Comparison of ENCODE assay signal across 7 mouse cellular contexts in the genomic region with DNA sequence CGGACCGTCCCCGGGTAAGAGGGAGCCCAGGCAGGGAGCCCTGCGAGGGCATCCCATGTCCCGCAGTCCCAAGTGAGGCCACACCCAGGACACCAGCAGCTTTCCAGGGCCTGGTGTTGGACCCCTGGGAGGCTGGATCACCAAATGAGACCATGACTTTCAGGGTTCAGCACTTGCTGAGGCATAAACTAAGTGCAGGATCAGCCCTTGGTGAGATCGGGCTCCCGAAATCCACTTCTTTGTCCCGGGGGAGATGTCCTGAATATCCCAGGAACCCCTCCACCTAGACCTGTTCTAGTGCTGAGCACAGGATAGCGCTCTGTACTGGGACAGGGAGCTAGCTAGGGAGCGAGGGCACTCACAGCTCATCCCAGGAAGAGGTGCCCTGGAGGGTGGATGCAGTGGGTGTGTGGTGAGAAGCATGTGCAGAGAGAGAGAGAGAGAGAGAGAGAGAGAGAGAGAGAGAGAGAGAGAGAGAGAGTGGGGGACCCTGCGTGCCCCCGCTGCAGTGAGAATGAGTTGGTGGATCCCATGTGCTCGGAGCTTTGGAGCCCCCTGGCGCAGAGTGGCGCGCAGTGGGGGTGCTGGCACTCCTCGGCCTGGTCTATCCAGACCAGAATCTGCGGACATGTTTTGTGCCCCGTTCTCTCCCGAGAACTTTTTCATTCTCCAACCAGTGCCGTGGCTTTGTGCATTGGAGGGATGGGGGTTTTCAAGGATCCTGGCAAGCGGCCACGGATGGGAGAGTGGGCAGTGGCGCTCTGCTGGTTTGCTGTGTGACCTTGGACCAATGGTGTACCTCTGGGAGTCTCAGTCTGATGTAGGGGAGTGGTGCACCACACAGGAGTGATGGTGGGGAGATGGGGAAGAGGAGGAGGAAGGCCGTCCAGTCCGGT.
DNase-seq lines count a peak whose midpoint lies in the region; ATAC-seq and TF ChIP-seq lines count a peak whose summit lies in the region.

No protein-coding gene starts in this region.

- no peaks in the 10 kb centered on the region for H3K36me3 ChIP-seq in lung, postnatal 0 days (ENCODE audit: insufficient read depth, low read length)
- no peaks in the 10 kb centered on the region for H3K36me3 ChIP-seq in embryonic facial prominence, embryonic 12.5 days
- no peaks in the 10 kb centered on the region for H3K36me3 ChIP-seq in intestine, embryonic 16.5 days (ENCODE audit: control insufficient read depth, insufficient read depth, low read length)

- peak overlapping the region; percentile 33 for H3K4me3 ChIP-seq in lung, postnatal 0 days (ENCODE audit: low read depth, low read length)
- peak overlapping the region; percentile 55 for H3K4me3 ChIP-seq in embryonic facial prominence, embryonic 12.5 days
- H3K4me3 ChIP-seq in intestine, embryonic 16.5 days (ENCODE audit: low read length) = peak overlapping the region; percentile 47
- H3K4me3 ChIP-seq in olfactory bulb, adult 2 months (ENCODE audit: insufficient read depth, low read depth, low read length) = peak overlapping the region; percentile 54

- 24% methylated on average over 26 of the region's 26 CpGs for WGBS in lung, postnatal 0 days
- 13% methylated on average over 26 of the region's 26 CpGs for WGBS in embryonic facial prominence, embryonic 12.5 days
- WGBS in intestine, embryonic 16.5 days = 28% methylated on average over 26 of the region's 26 CpGs
- 21% methylated on average over 26 of the region's 26 CpGs for WGBS in olfactory bulb, adult 2 months

- no peak overlapping the region for H3K27ac ChIP-seq in lung, postnatal 0 days (ENCODE audit: low read length)
- H3K27ac ChIP-seq in embryonic facial prominence, embryonic 12.5 days = no peak overlapping the region
- no peak overlapping the region for H3K27ac ChIP-seq in intestine, embryonic 16.5 days (ENCODE audit: low read length)
- H3K27ac ChIP-seq in olfactory bulb, adult 2 months (ENCODE audit: insufficient read depth, low read depth, low read length) = no peak overlapping the region

- H3K9me3 ChIP-seq in lung, postnatal 0 days (ENCODE audit: low read length) = no peaks in the 10 kb centered on the region
- no peaks in the 10 kb centered on the region for H3K9me3 ChIP-seq in embryonic facial prominence, embryonic 12.5 days
- no peaks in the 10 kb centered on the region for H3K9me3 ChIP-seq in intestine, embryonic 16.5 days (ENCODE audit: control insufficient read depth, low read length)

- peaks cover 31% of the 10 kb centered on the region for H3K27me3 ChIP-seq in lung, postnatal 0 days (replicated peaks; ENCODE audit: insufficient read depth, low read length)
- H3K27me3 ChIP-seq in embryonic facial prominence, embryonic 12.5 days = peaks cover 75% of the 10 kb centered on the region
- H3K27me3 ChIP-seq in intestine, embryonic 16.5 days (replicated peaks; ENCODE audit: control insufficient read depth, insufficient read depth, low read length) = 0 out of 2 replicates have a peak, but pooled peaks cover 7% of the 10 kb centered on the region

- peak overlapping the region; percentile 65 for H3K4me2 ChIP-seq in lung, postnatal 0 days (replicated peaks; ENCODE audit: low read depth, low read length)
- peak overlapping the region; percentile 98 for H3K4me2 ChIP-seq in embryonic facial prominence, embryonic 12.5 days (replicated peaks)
- H3K4me2 ChIP-seq in intestine, embryonic 16.5 days (ENCODE audit: low read depth, low read length) = peak overlapping the region; percentile 83

- no peak for DNase-seq in lung, postnatal 0 days (ENCODE audit: low spot score)
- no peak for DNase-seq in lung, postnatal 4 days
- DNase-seq in spleen, postnatal 14 days (ENCODE audit: low spot score in 2 of 2) = no peak
- DNase-seq in frontal cortex, postnatal 14 days (ENCODE audit: low spot score in 2 of 2) = no peak

- H3K9ac ChIP-seq in lung, postnatal 0 days (replicated peaks; ENCODE audit: low read depth) = no peak overlapping the region
- H3K9ac ChIP-seq in embryonic facial prominence, embryonic 12.5 days = peak overlapping the region; percentile 56
- peak overlapping the region; percentile 48 for H3K9ac ChIP-seq in intestine, embryonic 16.5 days (ENCODE audit: low read depth, low read length)

- ATAC-seq in lung, postnatal 0 days = no peak
- no peak for ATAC-seq in embryonic facial prominence, embryonic 12.5 days (ENCODE audit: insufficient number of reproducible peaks, insufficient read depth, low FRiP score, low TSS enrichment)
- ATAC-seq in intestine, embryonic 16.5 days = no peak

- TF ChIP-seq EP300 in lung, postnatal 0 days (IDR thresholded peaks at IDR 0.05) = no peak

- TF ChIP-seq CTCF in lung, postnatal 0 days (IDR thresholded peaks at IDR 0.05) = no peak
- TF ChIP-seq CTCF in olfactory bulb, adult 2 months (IDR thresholded peaks at IDR 0.05; ENCODE audit: insufficient read depth, low read depth, low read length) = 0 out of 2 replicates have a peak, but pooled peaks have one; percentile 17

- no peaks in the 10 kb centered on the region; the same call in 1 of the 2 replicates for H3K4me1 ChIP-seq in lung, postnatal 0 days (ENCODE audit: insufficient read depth, low read depth, low read length)
- H3K4me1 ChIP-seq in embryonic facial prominence, embryonic 12.5 days = peaks cover 20% of the 10 kb centered on the region
- peaks cover 14% of the 10 kb centered on the region for H3K4me1 ChIP-seq in intestine, embryonic 16.5 days (ENCODE audit: control insufficient read depth, insufficient read depth, low read length)
- peaks cover 20% of the 10 kb centered on the region for H3K4me1 ChIP-seq in olfactory bulb, adult 2 months (ENCODE audit: control insufficient read depth, insufficient read depth, low read length)

- no peak for TF ChIP-seq POLR2A in olfactory bulb, adult 2 months (IDR thresholded peaks at IDR 0.05; ENCODE audit: insufficient read depth, low read depth, low read length)
